Mouse (Mus musculus) splenic B cell, adult 2 months (primary cell): Measurements from ENCODE around the gene Apba1.

Experiments
- DNase-seq: peaks from one replicate; pipeline ENCODE4 v3.0.0-alpha.2; 2011; ENCODE audit warnings: low read depth, low spot score
- H3K27me3 ChIP-seq: 2 replicates; pipeline ENCODE4 v1.6.1; 2012; ENCODE audit warnings: mild to moderate bottlenecking, low read length, moderate library complexity, mixed read lengths; ENCODE audit not compliant: control insufficient read depth, poor library complexity, insufficient read depth, severe bottlenecking
- H3K36me3 ChIP-seq: 2 replicates; pipeline ENCODE4 v1.6.1; 2012; ENCODE audit warnings: mild to moderate bottlenecking, low read length, moderate library complexity, mixed read lengths; ENCODE audit not compliant: control insufficient read depth, poor library complexity, insufficient read depth, severe bottlenecking

The Apba1 gene

GRCm38 (mm10) chr19:23956299-23956975, 197.8 kb downstream of the Apba1 start:
- no peak for DNase-seq
- Histone ChIP-seq H3K36me3 (no peaks in the 10 kb centered on the region), H3K27me3 (no peaks in the 10 kb centered on the region)

- DNase-seq, result no peak
- Histone ChIP-seq H3K36me3 (no peaks in the 10 kb centered on the region), H3K27me3 (no peaks in the 10 kb centered on the region)
These were observed 198.9 kb downstream of the Apba1 start for GRCm38 (mm10) chr19:23957563-23957962.

GRCm38 (mm10) chr19:23958925-23959324, 200.2 kb downstream of the Apba1 start:
- H3K27me3 ChIP-seq, result no peaks in the 10 kb centered on the region
- DNase-seq, result no peak
- no peaks in the 10 kb centered on the region for H3K36me3 ChIP-seq

GRCm38 (mm10) chr19:23959870-23960269, 201.2 kb downstream of the Apba1 start:
- Histone ChIP-seq H3K36me3 (no peaks in the 10 kb centered on the region), H3K27me3 (no peaks in the 10 kb centered on the region)
- DNase-seq, result no peak

GRCm38 (mm10) chr19:23960275-23960674, 201.6 kb downstream of the Apba1 start:
- no peak for DNase-seq
- H3K36me3 ChIP-seq, result no peaks in the 10 kb centered on the region
- no peaks in the 10 kb centered on the region for H3K27me3 ChIP-seq

- Histone ChIP-seq H3K27me3 (no peaks in the 10 kb centered on the region), H3K36me3 (no peaks in the 10 kb centered on the region)
- no peak for DNase-seq
These were observed 202.3 kb downstream of the Apba1 start for GRCm38 (mm10) chr19:23960831-23961447.

- DNase-seq, result peak; percentile 45
- no peaks in the 10 kb centered on the region for H3K27me3 ChIP-seq
These were observed 202.8 kb downstream of the Apba1 start for GRCm38 (mm10) chr19:23961516-23961915.

GRCm38 (mm10) chr19:23964401-23964910, 205.8 kb downstream of the Apba1 start:
- no peak for DNase-seq
- Histone ChIP-seq H3K27me3 (no peaks in the 10 kb centered on the region), H3K36me3 (no peaks in the 10 kb centered on the region)

More at GRCm38 (mm10) chr19:23961516-23961915, 202.8 kb downstream of the Apba1 start:
- H3K36me3 ChIP-seq, result no peaks in the 10 kb centered on the region

GRCm38 (mm10) chr19:23966376-23966775, 207.7 kb downstream of the Apba1 start:
- no peak for DNase-seq
- Histone ChIP-seq H3K27me3 (no peaks in the 10 kb centered on the region), H3K36me3 (no peaks in the 10 kb centered on the region)

- no peak for DNase-seq
- Histone ChIP-seq H3K36me3 (no peaks in the 10 kb centered on the region), H3K27me3 (no peaks in the 10 kb centered on the region)
These were observed 208.5 kb downstream of the Apba1 start for GRCm38 (mm10) chr19:23967156-23967555.

GRCm38 (mm10) chr19:23968125-23968861, 209.6 kb downstream of the Apba1 start:
- H3K27me3 ChIP-seq, result no peaks in the 10 kb centered on the region
- DNase-seq, result no peak
- no peaks in the 10 kb centered on the region for H3K36me3 ChIP-seq

- Histone ChIP-seq H3K27me3 (no peaks in the 10 kb centered on the region), H3K36me3 (no peaks in the 10 kb centered on the region)
- DNase-seq, result no peak
These were observed 210.2 kb downstream of the Apba1 start for GRCm38 (mm10) chr19:23968862-23969225.

- Histone ChIP-seq H3K36me3 (no peaks in the 10 kb centered on the region), H3K27me3 (no peaks in the 10 kb centered on the region)
- DNase-seq, result no peak
These were observed 211.7 kb downstream of the Apba1 start for GRCm38 (mm10) chr19:23970374-23970773.

GRCm38 (mm10) chr19:23971391-23971790, 212.7 kb downstream of the Apba1 start:
- no peaks in the 10 kb centered on the region for H3K36me3 ChIP-seq
- H3K27me3 ChIP-seq, result no peaks in the 10 kb centered on the region
- no peak for DNase-seq
